Comparison of ENCODE assay signal across 14 mouse cellular contexts in genomic region chr13:48564881-48565600, GRCm38 (mm10). TPM values are rescaled to one million over a fixed set of nuclear protein-coding genes. Genes with fewer than 3 reads are reported as not detected.
DNase-seq lines count a peak whose midpoint lies in the region; ATAC-seq and TF ChIP-seq lines count a peak whose summit lies in the region.
"Had no signal": no experiment of that assay in that cellular context is flagged by ENCODE, and none has a peak within 500 bp of the region (broad histone marks: within the 10 kb centered on the region; RNA-seq: fewer than 3 reads in every experiment).

No protein-coding gene starts in this region.

- H3K27me3 ChIP-seq in forebrain, embryonic 10.5 days (ENCODE audit: poor library complexity, severe bottlenecking) = no peaks in the 10 kb centered on the region
- no peaks in the 10 kb centered on the region for H3K27me3 ChIP-seq in forebrain, postnatal 0 days (ENCODE audit: insufficient read depth, low read length)
- H3K27me3 ChIP-seq in hindbrain, embryonic 14.5 days (ENCODE audit: control insufficient read depth, insufficient read depth, low read length) = no peaks in the 10 kb centered on the region
- no peaks in the 10 kb centered on the region for H3K27me3 ChIP-seq in hindbrain, postnatal 0 days (ENCODE audit: insufficient read depth, low read length)
- no peaks in the 10 kb centered on the region for H3K27me3 ChIP-seq in forebrain, embryonic 15.5 days
- H3K27me3 ChIP-seq: neural tube, embryonic 12.5 days had no signal

- peak overlapping the region; percentile 85 for H3K27ac ChIP-seq in forebrain, embryonic 10.5 days
- no peak overlapping the region for H3K27ac ChIP-seq in forebrain, postnatal 0 days (ENCODE audit: low read depth, low read length)
- 0 out of 2 replicates have a peak overlapping the region, but pooled peaks have one; percentile 70 for H3K27ac ChIP-seq in hindbrain, embryonic 14.5 days
- H3K27ac ChIP-seq in hindbrain, postnatal 0 days = no peak overlapping the region
- peak overlapping the region; percentile 67; the same call in 1 of the 2 replicates for H3K27ac ChIP-seq in forebrain, embryonic 15.5 days (replicated peaks)
- H3K27ac ChIP-seq: liver, embryonic 14.5 days had no signal

- ATAC-seq in forebrain, postnatal 0 days = no peak
- no peak for ATAC-seq in hindbrain, embryonic 14.5 days (ENCODE audit: low FRiP score)
- ATAC-seq in hindbrain, postnatal 0 days = no peak
- no peak for ATAC-seq in forebrain, embryonic 15.5 days (replicated peaks)

- no peak overlapping the region for H3K4me2 ChIP-seq in forebrain, postnatal 0 days (ENCODE audit: low read depth)
- no peak overlapping the region for H3K4me2 ChIP-seq in hindbrain, embryonic 14.5 days (replicated peaks)
- no peak overlapping the region for H3K4me2 ChIP-seq in hindbrain, postnatal 0 days (ENCODE audit: low read depth, low read length)
- H3K4me2 ChIP-seq in forebrain, embryonic 15.5 days (replicated peaks) = no peak overlapping the region

- no peaks in the 10 kb centered on the region for H3K9me3 ChIP-seq in forebrain, embryonic 10.5 days
- H3K9me3 ChIP-seq in forebrain, postnatal 0 days (ENCODE audit: low read length) = no peaks in the 10 kb centered on the region
- no peaks in the 10 kb centered on the region for H3K9me3 ChIP-seq in hindbrain, embryonic 14.5 days (ENCODE audit: control insufficient read depth, low read length)
- H3K9me3 ChIP-seq in hindbrain, postnatal 0 days (ENCODE audit: low read length) = no peaks in the 10 kb centered on the region
- no peaks in the 10 kb centered on the region for H3K9me3 ChIP-seq in forebrain, embryonic 15.5 days
- H3K9me3 ChIP-seq: midbrain, embryonic 10.5 days; neural tube, embryonic 12.5 days had no signal

- no peak for TF ChIP-seq CTCF in forebrain, postnatal 0 days (IDR thresholded peaks at IDR 0.05; ENCODE audit: low read depth)
- TF ChIP-seq CTCF in hindbrain, postnatal 0 days (IDR thresholded peaks at IDR 0.05; ENCODE audit: low read depth) = no peak

- intact Hi-C loops in gastrocnemius, postnatal 14 days (cut with DNase I; ENCODE audit: low total_unique reads) = no loop called here

- peaks cover 15% of the 10 kb centered on the region for H3K4me1 ChIP-seq in forebrain, embryonic 10.5 days
- H3K4me1 ChIP-seq in forebrain, postnatal 0 days (ENCODE audit: insufficient read depth) = 0 out of 2 replicates have a peak, but pooled peaks cover 5% of the 10 kb centered on the region
- 0 out of 2 replicates have a peak, but pooled peaks cover 8% of the 10 kb centered on the region for H3K4me1 ChIP-seq in hindbrain, embryonic 14.5 days (replicated peaks; ENCODE audit: control insufficient read depth, insufficient read depth, low read length)
- no peaks in the 10 kb centered on the region for H3K4me1 ChIP-seq in hindbrain, postnatal 0 days (ENCODE audit: insufficient read depth, low read length)
- H3K4me1 ChIP-seq in forebrain, embryonic 15.5 days = peaks cover 9% of the 10 kb centered on the region
- H3K4me1 ChIP-seq: neural tube, embryonic 12.5 days had no signal

- no peak overlapping the region for H3K9ac ChIP-seq in forebrain, postnatal 0 days
- H3K9ac ChIP-seq in hindbrain, embryonic 14.5 days = no peak overlapping the region
- no peak overlapping the region for H3K9ac ChIP-seq in hindbrain, postnatal 0 days (replicated peaks; ENCODE audit: low read length)
- H3K9ac ChIP-seq in forebrain, embryonic 15.5 days (replicated peaks) = no peak overlapping the region
- H3K9ac ChIP-seq: liver, embryonic 14.5 days; neural tube, embryonic 12.5 days had no signal

- no peak overlapping the region for H3K4me3 ChIP-seq in forebrain, embryonic 10.5 days
- H3K4me3 ChIP-seq in forebrain, postnatal 0 days (ENCODE audit: low read depth, low read length) = no peak overlapping the region
- no peak overlapping the region for H3K4me3 ChIP-seq in hindbrain, embryonic 14.5 days (replicated peaks; ENCODE audit: low read length)
- no peak overlapping the region for H3K4me3 ChIP-seq in hindbrain, postnatal 0 days (ENCODE audit: low read length)
- no peak overlapping the region for H3K4me3 ChIP-seq in forebrain, embryonic 15.5 days
- H3K4me3 ChIP-seq: midbrain, embryonic 10.5 days; neural tube, embryonic 12.5 days had no signal

- WGBS in forebrain, embryonic 10.5 days = 95% methylated on average over 5 of the region's 5 CpGs
- WGBS in forebrain, postnatal 0 days = 92% methylated on average over 5 of the region's 5 CpGs
- WGBS in hindbrain, embryonic 14.5 days = 88% methylated on average over 5 of the region's 5 CpGs
- WGBS in hindbrain, postnatal 0 days = 92% methylated on average over 5 of the region's 5 CpGs
- 93% methylated on average over 5 of the region's 5 CpGs for WGBS in forebrain, embryonic 15.5 days

- H3K36me3 ChIP-seq in forebrain, embryonic 10.5 days (replicated peaks) = no peaks in the 10 kb centered on the region
- no peaks in the 10 kb centered on the region for H3K36me3 ChIP-seq in forebrain, postnatal 0 days (ENCODE audit: insufficient read depth)
- no peaks in the 10 kb centered on the region for H3K36me3 ChIP-seq in hindbrain, embryonic 14.5 days (replicated peaks; ENCODE audit: control insufficient read depth, insufficient read depth)
- H3K36me3 ChIP-seq in hindbrain, postnatal 0 days (ENCODE audit: insufficient read depth, low read length) = no peaks in the 10 kb centered on the region
- H3K36me3 ChIP-seq in forebrain, embryonic 15.5 days = no peaks in the 10 kb centered on the region
- H3K36me3 ChIP-seq: midbrain, embryonic 10.5 days; neural tube, embryonic 12.5 days had no signal

- DNase-seq in forebrain, embryonic 10.5 days (ENCODE audit: extremely low spot score, low spot score) = no peak
- no peak for DNase-seq in forebrain, postnatal 0 days
- no peak for DNase-seq in hindbrain, embryonic 14.5 days (ENCODE audit: low spot score)
- no peak for DNase-seq in hindbrain, postnatal 0 days (ENCODE audit: low spot score)
- peak; percentile 29 for DNase-seq in 3T3-L1 (ENCODE audit: low read depth, low spot score)
- DNase-seq in left cerebral cortex, adult 8-10 months (ENCODE audit: low spot score in 2 of 2) = no peak
- DNase-seq in gastrocnemius, postnatal 14 days = no peak
- DNase-seq: cerebellum, adult 9-10 months; kidney, postnatal 14 days had no signal

RNA-seq across cellular contexts. Expression of gene A830005F24Rik, which starts 51.7 kb away (rescaled TPM):
- polyA plus RNA-seq in forebrain, embryonic 10.5 days (2016; fragmentation: Nextera tagmentation; extraction: Ambion mirVana) = 2.2 and 2.5 TPM in 2 replicates
- total RNA-seq in forebrain, postnatal 0 days (2014; rRNA removed) = 0.67 and 0.85 TPM in 2 replicates
- 0.93 and 2.6 TPM in 2 replicates for polyA plus RNA-seq in forebrain, postnatal 0 days (2015; fragmentation: Nextera tagmentation; extraction: Ambion mirVana)
- 2.9 and 3.4 TPM in 2 replicates for polyA plus RNA-seq in hindbrain, embryonic 14.5 days (2014; fragmentation: Nextera tagmentation; extraction: Ambion mirVana)
- total RNA-seq in hindbrain, postnatal 0 days (2014; rRNA removed) = 2.2 TPM in 1 of 2 replicates, not detected in the other
- polyA plus RNA-seq in hindbrain, postnatal 0 days (2015; fragmentation: Nextera tagmentation; extraction: Ambion mirVana) = 1.6 and 1.9 TPM in 2 replicates
- 3.1 and 3.3 TPM in 2 replicates for polyA plus RNA-seq in forebrain, embryonic 15.5 days (2015; fragmentation: Nextera tagmentation; extraction: Ambion mirVana)
- 1 to 10 TPM; 1.6 to 2.5 (median 1.9) TPM for total RNA-seq in left cerebral cortex, adult 8-10 months (2022)
- total RNA-seq in gastrocnemius, postnatal 14 days (2021) = not detected
- polyA plus RNA-seq: spleen, adult 2 months had no signal

RNA-seq across cellular contexts. Expression of gene Zfp169, which starts 51.8 kb away (rescaled TPM):
- polyA plus RNA-seq in forebrain, embryonic 10.5 days (2016; fragmentation: Nextera tagmentation; extraction: Ambion mirVana) = 4.3 and 4.9 TPM in 2 replicates
- 17.0 and 36.6 TPM in 2 replicates for total RNA-seq in forebrain, postnatal 0 days (2014; rRNA removed)
- 2.7 and 4.0 TPM in 2 replicates for polyA plus RNA-seq in forebrain, postnatal 0 days (2015; fragmentation: Nextera tagmentation; extraction: Ambion mirVana)
- 6.8 and 9.4 TPM in 2 replicates for polyA plus RNA-seq in hindbrain, embryonic 14.5 days (2014; fragmentation: Nextera tagmentation; extraction: Ambion mirVana)
- total RNA-seq in hindbrain, postnatal 0 days (2014; rRNA removed) = 19.3 and 23.9 TPM in 2 replicates
- polyA plus RNA-seq in hindbrain, postnatal 0 days (2015; fragmentation: Nextera tagmentation; extraction: Ambion mirVana) = 2.8 TPM in 2 replicates
- polyA plus RNA-seq in forebrain, embryonic 15.5 days (2015; fragmentation: Nextera tagmentation; extraction: Ambion mirVana) = 6.8 and 10.2 TPM in 2 replicates
- 10 to 100 TPM; 23.0 to 26.4 (median 24.7) TPM for total RNA-seq in left cerebral cortex, adult 8-10 months (2022)
- total RNA-seq in gastrocnemius, postnatal 14 days (2021) = 1 to 10 TPM; 2.5 to 2.8 TPM

Comparison
In these comparisons a context has a peak if more than half of its experiments do, and no peak if none do; other contexts are left out.
1. H3K27ac ChIP-seq: peak in forebrain, embryonic 10.5 days (single experiment), hindbrain, embryonic 14.5 days (single experiment) and forebrain, embryonic 15.5 days (single experiment); none in forebrain, postnatal 0 days (single experiment) and hindbrain, postnatal 0 days (single experiment).